Mouse (Mus musculus) E14TG2a.4 (cell line): ENCODE measurements around the gene En2.

ENCODE experiments used
- H3K27me3 ChIP-seq: 2 replicates; pipeline ENCODE4 v1.6.1; 2014; ENCODE audit warnings: low read length, control low read depth; ENCODE audit not compliant: insufficient read depth
- H3K36me3 ChIP-seq: 2 replicates; pipeline ENCODE4 v1.6.1; 2014; ENCODE audit warnings: low read length, control low read depth; ENCODE audit not compliant: insufficient read depth
- H3K4me1 ChIP-seq: replicated peaks from 2 replicates; pipeline ENCODE4 v1.6.1; 2014; ENCODE audit warnings: low read depth, low read length, control low read depth
- H3K4me3 ChIP-seq: replicated peaks from 2 replicates; pipeline ENCODE4 v1.5.1; 2014; ENCODE audit warnings: mild to moderate bottlenecking, low read length
- H3K9me3 ChIP-seq: 2 replicates; pipeline ENCODE4 v1.6.1; 2014; ENCODE audit warnings: low read length, control low read depth
- CTCF ChIP-seq: conservative IDR thresholded peaks from 2 replicates; pipeline ENCODE4 v1.5.1; 2014; ENCODE audit warnings: low read length
- NANOG ChIP-seq: IDR thresholded peaks from 2 replicates; pipeline ENCODE4 v1.6.1; 2014; ENCODE audit warnings: borderline replicate concordance, low read length, mixed read lengths
- POU5F1 ChIP-seq: IDR thresholded peaks from 2 replicates; pipeline ENCODE4 v1.6.1; 2014; ENCODE audit warnings: low read length, borderline replicate concordance

En2 gene

GRCm38 (mm10) chr5:28208726-28209520 is 43.4 kb downstream of the En2 start:
- Histone ChIP-seq H3K4me3 (peak overlapping the region; percentile 88), H3K27me3 (no peaks in the 10 kb centered on the region), H3K36me3 (peaks cover 40% of the 10 kb centered on the region), H3K9me3 (no peaks in the 10 kb centered on the region), H3K4me1 (peaks cover 70% of the 10 kb centered on the region)
- TF ChIP-seq NANOG: no peak
- TF ChIP-seq POU5F1: no peak
- TF ChIP-seq CTCF: no peak

- Histone ChIP-seq H3K4me3 (peak overlapping the region; percentile 88), H3K36me3 (peaks cover 31% of the 10 kb centered on the region), H3K9me3 (no peaks in the 10 kb centered on the region), H3K27me3 (no peaks in the 10 kb centered on the region), H3K4me1 (peaks cover 67% of the 10 kb centered on the region)
- peak; percentile 99 for TF ChIP-seq POU5F1
- TF ChIP-seq NANOG: peak; percentile 77
- no peak for TF ChIP-seq CTCF
These were observed 44.3 kb downstream of the En2 start for GRCm38 (mm10) chr5:28209549-28210431.

DNA sequence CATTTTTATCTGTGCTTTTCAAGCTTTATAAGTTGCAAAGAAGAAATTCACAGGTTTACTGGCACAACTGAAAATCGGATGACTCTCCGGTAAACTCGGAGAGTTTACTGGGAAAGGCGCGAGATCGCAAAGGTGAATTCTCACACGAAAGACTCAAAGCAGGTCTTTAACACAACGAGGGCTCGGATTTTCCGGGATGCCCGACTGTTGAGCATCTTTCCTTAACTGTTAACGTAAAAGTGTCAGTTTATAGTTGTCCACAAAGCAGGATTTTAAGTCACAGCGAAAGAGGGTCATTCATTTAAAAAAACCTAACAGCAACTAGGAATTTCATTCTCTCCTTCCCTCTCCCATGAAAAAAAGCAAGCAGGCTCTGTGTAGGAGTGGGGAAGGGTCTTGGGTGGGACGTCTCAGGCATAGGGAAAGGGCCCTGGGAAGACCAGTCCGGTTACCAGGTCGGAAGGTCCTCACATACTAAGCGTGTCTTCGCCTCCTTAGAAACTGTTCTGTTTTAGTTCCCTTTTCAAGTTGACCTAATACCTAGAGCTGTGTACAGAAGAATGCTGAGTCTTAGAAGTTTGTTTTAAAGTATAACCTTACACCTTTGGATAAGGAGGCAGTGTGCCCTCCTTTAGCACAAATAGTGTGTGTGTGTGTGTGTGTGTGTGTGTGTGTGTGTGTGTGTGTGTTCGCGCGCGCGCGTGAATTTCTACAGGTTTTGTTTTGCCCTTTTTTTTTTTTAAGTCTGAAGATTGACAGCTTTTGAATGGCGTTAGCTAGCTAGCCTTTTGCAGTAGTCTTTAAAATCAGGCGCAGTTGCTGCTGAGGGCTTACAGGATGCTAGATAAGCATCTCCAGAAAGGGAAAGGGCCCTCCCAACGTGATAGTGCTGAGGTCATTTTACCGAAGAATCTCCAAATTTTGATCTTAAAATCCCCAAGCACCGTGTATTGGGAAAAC is 45.4 kb downstream of the En2 start:
- peak overlapping the region; percentile 88 for H3K4me3 ChIP-seq
- TF ChIP-seq NANOG (no peak), CTCF (no peak), POU5F1 (no peak)

GRCm38 (mm10) chr5:28211651-28212310 is 46.3 kb downstream of the En2 start:
- H3K27me3 ChIP-seq: no peaks in the 10 kb centered on the region
- TF ChIP-seq POU5F1: no peak
- peak; percentile 14; the same call in 1 of the 2 replicates for TF ChIP-seq NANOG
- TF ChIP-seq CTCF: no peak
- peak overlapping the region; percentile 88 for H3K4me3 ChIP-seq
- H3K4me1 ChIP-seq: peaks cover 50% of the 10 kb centered on the region
- peaks cover 11% of the 10 kb centered on the region for H3K36me3 ChIP-seq
- no peaks in the 10 kb centered on the region for H3K9me3 ChIP-seq

More for the DNA sequence above, 45.4 kb downstream of the En2 start:
- Histone ChIP-seq H3K36me3 (peaks cover 20% of the 10 kb centered on the region), H3K27me3 (no peaks in the 10 kb centered on the region), H3K9me3 (no peaks in the 10 kb centered on the region), H3K4me1 (peaks cover 59% of the 10 kb centered on the region)

- Histone ChIP-seq H3K36me3 (no peaks in the 10 kb centered on the region), H3K4me1 (peaks cover 36% of the 10 kb centered on the region), H3K9me3 (no peaks in the 10 kb centered on the region), H3K4me3 (no peak overlapping the region), H3K27me3 (no peaks in the 10 kb centered on the region)
- TF ChIP-seq NANOG: no peak
- TF ChIP-seq CTCF: no peak
- TF ChIP-seq POU5F1: no peak
These were observed 47.9 kb downstream of the En2 start for GRCm38 (mm10) chr5:28213441-28213840.

DNA sequence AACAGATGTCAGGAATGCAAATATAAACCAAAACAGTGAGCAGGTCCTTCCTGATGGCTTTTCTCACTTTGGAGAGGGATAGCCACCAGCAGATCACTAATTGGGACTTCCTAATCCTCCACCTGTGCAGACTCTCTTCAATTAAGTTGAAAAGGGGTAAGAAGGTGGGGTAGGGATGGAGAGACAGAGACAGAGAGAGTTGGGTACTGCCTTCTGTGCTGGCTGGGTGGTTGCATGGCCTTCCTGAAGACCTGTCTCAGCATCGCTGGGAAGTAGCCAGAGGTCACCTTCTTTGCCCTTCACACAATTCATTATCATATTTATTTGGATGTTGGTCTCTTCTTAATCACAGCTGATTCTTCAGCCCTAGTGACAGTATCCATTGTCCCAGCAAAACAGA is 54.1 kb downstream of the En2 start:
- H3K36me3 ChIP-seq: no peaks in the 10 kb centered on the region
- no peaks in the 10 kb centered on the region for H3K9me3 ChIP-seq
- H3K27me3 ChIP-seq: 0 out of 2 replicates have a peak, but pooled peaks cover 5% of the 10 kb centered on the region
- TF ChIP-seq NANOG: no peak
- TF ChIP-seq CTCF: no peak
- no peak for TF ChIP-seq POU5F1
- no peak overlapping the region for H3K4me3 ChIP-seq
- no peaks in the 10 kb centered on the region for H3K4me1 ChIP-seq
